Mouse (Mus musculus) intestine, embryonic 14.5 days (tissue): ENCODE data around the gene Ccdc183. TPM values are rescaled to one million over a fixed set of nuclear protein-coding genes. Genes with fewer than 3 reads are reported as not detected.

ENCODE experiments used
- ATAC-seq: fragments of 200-750 bp; cut with Nextera tagmentation; replicated peaks from 2 replicates; pipeline ENCODE4 v1.8.0; 2017; ENCODE audit warnings: low read depth, moderate number of reproducible peaks, moderate TSS enrichment, moderate library complexity; ENCODE audit not compliant: low FRiP score, low TSS enrichment
- DNase-seq: peaks from one replicate; pipeline ENCODE4 v3.0.0-alpha.2; 2018; ENCODE audit warnings: low spot score
- H3K27ac ChIP-seq: fragments of 300-500 bp; sonication (generic); 2 replicates; pipeline ENCODE4 v1.5.1; 2014; ENCODE audit warnings: low read depth, mild to moderate bottlenecking, control low read depth
- H3K27me3 ChIP-seq: fragments of 300-500 bp; sonication (generic); replicated peaks from 2 replicates; pipeline ENCODE4 v1.6.1; 2014; ENCODE audit warnings: low read length, control low read depth; ENCODE audit not compliant: control insufficient read depth, insufficient read depth
- H3K36me3 ChIP-seq: fragments of 300-500 bp; sonication (generic); 2 replicates; pipeline ENCODE4 v1.6.1; 2014; ENCODE audit warnings: low read length, control low read depth; ENCODE audit not compliant: control insufficient read depth, insufficient read depth
- H3K4me1 ChIP-seq: fragments of 300-500 bp; sonication (generic); replicated peaks from 2 replicates; pipeline ENCODE4 v1.6.1; 2014; ENCODE audit warnings: low read length, control low read depth, mixed read lengths; ENCODE audit not compliant: control insufficient read depth, insufficient read depth
- H3K4me2 ChIP-seq: fragments of 300-500 bp; sonication (generic); 2 replicates; pipeline ENCODE4 v1.6.1; 2014; ENCODE audit warnings: low read length
- H3K4me3 ChIP-seq: fragments of 300-500 bp; sonication (generic); 2 replicates; pipeline ENCODE4 v1.5.1; 2014; ENCODE audit warnings: low read depth, low read length, control low read depth, mixed read lengths
- H3K9ac ChIP-seq: fragments of 300-500 bp; sonication (generic); 2 replicates; pipeline ENCODE4 v1.6.1; 2014; ENCODE audit warnings: mild to moderate bottlenecking, low read length
- H3K9me3 ChIP-seq: fragments of 300-500 bp; sonication (generic); 2 replicates; pipeline ENCODE4 v1.6.1; 2016; ENCODE audit warnings: low read length, control low read depth; ENCODE audit not compliant: control insufficient read depth
- WGBS: fragments of 180-500 bp; shearing (Covaris S2); extraction: QIAGEN DNeasy Blood & Tissue Kit; methylation state at CpG from one replicate; pipeline ENCODE4 v1.1.7; 2014; 5-methylcytosine and 5-hydroxymethylcytosine counted together
- polyA plus RNA-seq: library from polyadenylated mRNA; unstranded; fragments of >200 nt; fragmentation: Nextera tagmentation; extraction: Ambion mirVana; gene quantifications from 2 replicates; pipeline ENCODE4 v1.2.1, GENCODE M21; 2014

The Ccdc183 gene
- polyA plus RNA-seq, 1 experiment from 2014 or later: 0.24 TPM

DNA sequence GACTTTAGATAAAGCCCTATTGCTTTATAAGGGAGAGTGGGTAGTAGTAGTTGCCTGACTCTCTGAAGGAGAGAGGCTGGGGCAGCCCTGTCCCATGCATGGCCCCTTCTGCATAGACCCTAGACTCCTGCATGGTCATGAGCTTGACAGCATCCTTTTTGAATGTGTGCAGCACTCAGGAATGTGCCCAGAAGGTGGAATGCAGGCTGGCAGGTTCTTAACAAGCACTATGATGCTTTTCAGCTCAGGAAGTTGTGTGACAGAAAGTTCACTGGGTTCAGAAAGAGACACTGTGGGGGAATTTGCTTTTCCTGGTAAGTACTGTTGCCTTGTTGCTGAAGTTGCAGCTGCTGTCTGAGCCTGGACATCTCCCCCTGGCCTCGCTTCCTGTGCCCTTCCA is 37.0 kb upstream of the Ccdc183 start:
- Histone ChIP-seq H3K27me3 (no peaks in the 10 kb centered on the region), H3K4me2 (no peak overlapping the region), H3K27ac (no peak overlapping the region), H3K4me1 (no peaks in the 10 kb centered on the region), H3K4me3 (no peak overlapping the region), H3K9ac (no peak overlapping the region), H3K36me3 (no peaks in the 10 kb centered on the region), H3K9me3 (no peaks in the 10 kb centered on the region)
- DNase-seq (no peak), ATAC-seq (no peak)
- 47% methylated on average over 1 of the region's 1 CpGs for whole genome bisulfite sequencing

DNA sequence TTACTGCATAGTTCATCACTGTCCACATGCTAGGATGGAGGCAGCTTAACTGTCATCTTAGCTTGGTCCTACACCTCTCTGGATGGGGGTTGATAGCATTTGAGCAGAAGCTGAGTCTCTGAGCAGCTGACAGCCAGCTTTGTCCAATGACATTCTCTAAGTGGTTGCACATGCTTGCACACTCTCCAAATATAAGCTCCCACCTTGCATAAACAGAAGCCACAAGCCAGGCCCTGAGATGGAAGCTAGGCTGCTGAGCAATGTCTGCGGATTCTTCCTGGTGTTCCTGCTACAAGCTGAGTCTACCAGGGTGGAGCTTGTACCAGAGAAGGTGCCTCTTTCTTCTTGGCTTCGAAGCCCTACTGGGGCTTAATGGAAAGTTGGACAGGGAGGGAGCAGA is 35.4 kb upstream of the Ccdc183 start, which contains the start of gene Lcn8:
Gene Lcn8, plus strand, starts transcription at position 219 of the 400 bp plus-strand sequence.
- Histone ChIP-seq H3K27ac (no peak within 1 kb of the TSS), H3K9me3 (no peaks in the 10 kb centered on the region), H3K4me2 (no peak within 1 kb of the TSS), H3K4me3 (no peak within 1 kb of the TSS), H3K36me3 (no peaks in the 10 kb centered on the region), H3K4me1 (no peaks in the 10 kb centered on the region), H3K9ac (no peak within 1 kb of the TSS), H3K27me3 (no peaks in the 10 kb centered on the region)
- no peak for DNase-seq
- WGBS: 75% methylated on average over 2 of the region's 2 CpGs
- ATAC-seq: no peak

DNA sequence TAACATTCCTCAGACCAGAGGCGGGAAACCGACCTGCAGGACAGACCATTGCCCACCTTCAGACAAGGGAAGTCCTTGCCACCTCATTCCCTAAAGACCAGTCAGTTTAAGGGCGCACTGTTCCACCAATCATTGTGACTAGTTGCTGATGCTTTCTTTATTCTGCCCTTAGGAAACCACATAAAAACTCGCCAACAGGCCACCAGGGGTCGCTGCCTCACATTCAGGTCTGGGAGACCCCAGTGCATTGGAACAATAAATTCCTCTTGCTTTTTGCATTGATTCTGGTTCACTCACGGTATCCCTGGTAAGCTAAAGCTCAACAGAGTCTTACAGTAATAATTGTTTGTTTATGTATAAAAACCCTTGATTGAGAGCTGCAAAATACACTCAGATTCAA is 22.4 kb upstream of the Ccdc183 start:
- Histone ChIP-seq H3K27me3 (no peaks in the 10 kb centered on the region), H3K4me1 (no peaks in the 10 kb centered on the region), H3K27ac (no peak overlapping the region), H3K36me3 (no peaks in the 10 kb centered on the region), H3K4me2 (no peak overlapping the region), H3K9ac (no peak overlapping the region), H3K9me3 (no peaks in the 10 kb centered on the region), H3K4me3 (no peak overlapping the region)
- peak; percentile 67 for DNase-seq
- 17% methylated on average over 6 of the region's 6 CpGs for WGBS
- no peak for ATAC-seq

DNA sequence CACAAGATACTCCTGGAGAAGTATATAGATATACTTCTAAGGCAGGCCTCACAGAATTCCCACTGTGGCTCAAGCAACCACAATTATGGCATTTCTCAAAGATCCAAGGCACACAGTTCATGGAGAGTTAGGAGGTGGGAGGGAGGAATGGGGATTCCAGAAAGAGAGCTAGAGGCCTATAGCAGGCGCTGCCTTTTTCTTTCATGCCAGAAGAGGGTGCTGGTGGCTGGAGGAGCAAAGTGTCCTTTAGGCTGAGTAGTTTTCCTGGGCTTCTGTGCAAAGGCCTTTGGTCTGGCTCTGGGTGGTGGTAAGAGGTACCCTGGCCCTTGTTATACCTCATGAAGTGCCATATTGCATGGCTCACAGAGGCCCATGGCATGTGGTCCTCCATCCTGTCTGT is 16.6 kb upstream of the Ccdc183 start:
- Histone ChIP-seq H3K9ac (no peak overlapping the region), H3K4me2 (no peak overlapping the region), H3K27ac (no peak overlapping the region), H3K4me3 (no peak overlapping the region), H3K4me1 (no peaks in the 10 kb centered on the region), H3K27me3 (no peaks in the 10 kb centered on the region), H3K36me3 (no peaks in the 10 kb centered on the region), H3K9me3 (no peaks in the 10 kb centered on the region)
- no peak for ATAC-seq
- no peak for DNase-seq
- 50% methylated on average over 1 of the region's 1 CpGs for WGBS

DNA sequence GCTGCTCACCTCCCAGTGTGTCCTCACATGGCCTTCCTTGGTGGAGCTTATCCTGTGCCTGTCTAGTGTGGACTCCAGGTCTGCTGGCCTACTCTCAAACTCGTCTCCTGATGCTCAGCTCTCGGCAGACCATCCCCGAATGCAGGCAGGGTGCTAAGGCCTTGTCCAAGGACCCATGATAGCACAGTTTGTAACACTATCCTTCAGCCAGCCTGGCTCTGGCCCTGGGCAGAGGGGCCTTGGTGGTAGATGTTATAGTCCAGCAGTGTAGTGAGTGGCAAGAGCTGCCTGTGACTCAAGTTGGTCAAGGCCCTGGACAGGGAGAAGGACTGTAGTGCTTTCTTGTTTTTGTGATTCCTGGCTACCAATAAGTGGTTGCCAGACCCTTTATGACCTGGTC is 16.1 kb upstream of the Ccdc183 start:
- Histone ChIP-seq H3K9me3 (no peaks in the 10 kb centered on the region), H3K4me1 (no peaks in the 10 kb centered on the region), H3K9ac (no peak overlapping the region), H3K27ac (no peak overlapping the region), H3K27me3 (no peaks in the 10 kb centered on the region), H3K4me2 (no peak overlapping the region), H3K4me3 (no peak overlapping the region), H3K36me3 (no peaks in the 10 kb centered on the region)
- ATAC-seq: no peak
- DNase-seq: no peak
- WGBS: 85% methylated on average over 3 of the region's 3 CpGs

DNA sequence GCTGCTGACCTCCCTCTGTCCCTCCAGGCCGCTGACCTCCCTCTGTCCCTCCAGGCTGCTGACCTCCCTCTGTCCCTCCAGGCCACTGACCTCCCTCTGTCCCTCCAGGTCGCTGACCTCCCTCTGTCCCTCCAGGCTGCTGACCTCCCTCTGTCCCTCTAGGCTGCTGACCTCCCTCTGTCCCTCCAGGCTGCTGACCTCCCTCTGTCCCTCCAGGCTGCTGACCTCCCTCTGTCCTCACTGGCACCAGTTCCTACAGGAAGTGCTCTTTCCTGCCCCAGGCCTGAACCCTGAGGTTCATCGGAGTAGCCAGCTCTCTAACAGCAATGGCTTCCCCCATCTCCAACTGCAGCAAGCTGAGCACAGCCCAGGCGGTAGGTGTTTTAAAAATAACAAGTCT is 11.3 kb upstream of the Ccdc183 start:
- no peak overlapping the region for H3K4me2 ChIP-seq
- no peaks in the 10 kb centered on the region for H3K4me1 ChIP-seq
- DNase-seq: no peak
- H3K27me3 ChIP-seq: no peaks in the 10 kb centered on the region
- H3K9ac ChIP-seq: no peak overlapping the region
- H3K9me3 ChIP-seq: no peaks in the 10 kb centered on the region
- no peak overlapping the region for H3K4me3 ChIP-seq
- ATAC-seq: no peak
- WGBS: 43% methylated on average over 4 of the region's 4 CpGs
- no peak overlapping the region for H3K27ac ChIP-seq
- no peaks in the 10 kb centered on the region for H3K36me3 ChIP-seq

DNA sequence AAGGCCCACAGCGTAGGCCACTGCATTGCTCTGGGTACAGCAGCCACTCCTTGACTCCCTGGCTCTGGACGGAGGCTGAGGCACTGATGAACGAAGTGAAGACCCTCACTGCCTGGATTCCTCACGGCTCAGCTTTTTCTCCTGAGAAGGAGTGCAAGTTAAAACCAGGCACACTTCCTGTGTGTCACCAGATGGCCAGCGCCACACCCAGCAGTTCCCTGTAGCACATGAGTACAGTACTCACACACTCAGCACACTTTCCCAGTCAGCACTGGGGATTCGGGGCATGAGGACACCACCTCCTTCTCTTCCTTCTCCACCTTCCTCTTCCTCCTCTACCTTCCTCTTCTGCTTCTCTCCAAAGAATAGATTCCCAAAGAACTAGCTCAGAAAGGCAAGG is 10.3 kb upstream of the Ccdc183 start, which contains the start of gene Fcna:
Gene Fcna, minus strand, starts transcription at position 220 of the 400 bp plus-strand sequence.
- H3K27ac ChIP-seq: no peak within 1 kb of the TSS
- no peak within 1 kb of the TSS for H3K4me2 ChIP-seq
- no peak for ATAC-seq
- H3K27me3 ChIP-seq: no peaks in the 10 kb centered on the region
- H3K9ac ChIP-seq: no peak within 1 kb of the TSS
- no peaks in the 10 kb centered on the region for H3K36me3 ChIP-seq
- H3K4me3 ChIP-seq: no peak within 1 kb of the TSS
- no peak for DNase-seq
- no peaks in the 10 kb centered on the region for H3K4me1 ChIP-seq
- H3K9me3 ChIP-seq: no peaks in the 10 kb centered on the region
- 71% methylated on average over 6 of the region's 6 CpGs for WGBS

DNA sequence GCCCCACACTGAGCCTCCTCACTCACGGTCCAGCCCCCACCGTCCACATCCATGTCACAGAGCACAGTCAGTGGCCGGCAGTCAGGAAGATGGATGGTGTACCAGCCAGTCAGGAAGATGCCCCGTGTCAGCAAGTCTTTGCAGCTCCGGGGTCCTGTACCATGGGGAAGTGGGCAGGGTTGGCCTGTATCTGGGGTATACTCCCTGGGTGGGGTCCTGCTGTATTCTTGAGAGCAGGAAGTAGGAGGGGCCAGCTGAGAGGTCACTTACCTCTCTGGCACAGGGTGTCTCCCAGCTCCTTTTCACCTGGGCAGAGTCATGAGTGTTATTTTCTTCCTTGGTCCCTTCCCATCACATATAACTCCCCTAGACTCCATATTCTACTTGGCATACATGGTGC is 8.5 kb upstream of the Ccdc183 start:
- no peak overlapping the region for H3K4me2 ChIP-seq
- no peaks in the 10 kb centered on the region for H3K36me3 ChIP-seq
- no peaks in the 10 kb centered on the region for H3K27me3 ChIP-seq
- no peak overlapping the region for H3K27ac ChIP-seq
- H3K4me1 ChIP-seq: 0 out of 2 replicates have a peak, but pooled peaks cover 5% of the 10 kb centered on the region
- 48% methylated on average over 5 of the region's 5 CpGs for WGBS
- H3K9ac ChIP-seq: no peak overlapping the region
- ATAC-seq (no peak), DNase-seq (no peak)
- H3K4me3 ChIP-seq: no peak overlapping the region
- H3K9me3 ChIP-seq: no peaks in the 10 kb centered on the region
